ENCODE assay signal across 13 mouse cellular contexts in the genomic region with DNA sequence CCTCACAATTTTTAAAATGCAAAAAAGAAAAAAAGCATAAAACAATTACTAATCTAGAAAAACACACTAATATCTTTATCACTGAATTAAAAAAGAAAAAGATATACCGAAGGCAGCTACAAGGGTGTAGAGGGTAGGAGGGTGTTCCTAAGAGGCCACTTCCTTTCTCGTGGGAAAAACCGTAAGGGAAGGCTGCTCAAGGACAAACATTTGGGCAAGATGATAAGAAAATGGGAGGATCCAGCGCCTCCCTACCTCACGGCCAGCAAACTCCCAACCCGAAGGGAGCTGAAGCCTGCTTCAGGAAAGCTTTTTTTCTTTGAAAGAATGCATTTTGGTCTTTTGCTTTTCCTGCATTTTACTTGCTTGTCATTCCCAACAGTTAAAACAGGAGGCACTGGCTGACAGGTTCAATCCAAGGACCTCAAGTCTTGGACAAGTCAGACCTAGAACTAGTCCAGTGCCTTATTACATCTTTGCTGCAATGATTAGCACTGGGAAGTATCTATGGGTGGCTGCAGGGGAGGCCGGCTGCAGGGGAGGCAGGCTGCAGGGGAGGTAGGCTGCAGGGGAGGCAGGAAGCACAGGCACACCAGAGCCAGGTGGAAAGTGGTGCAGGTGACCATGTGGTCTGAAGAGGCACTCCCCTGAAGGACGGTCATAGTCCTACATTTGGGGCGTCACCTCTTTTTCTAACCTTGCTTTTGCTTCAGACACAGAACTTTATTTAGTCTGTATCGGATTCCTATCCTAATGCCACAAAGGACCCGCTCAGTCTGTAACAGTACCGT. TPM values are rescaled to one million over a fixed set of nuclear protein-coding genes. Genes with fewer than 3 reads are reported as not detected.
DNase-seq lines count a peak whose midpoint lies in the region; ATAC-seq lines count a peak whose summit lies in the region.
"Had no signal": no experiment of that assay in that cellular context is flagged by ENCODE, and none has a peak within 500 bp of the region (broad histone marks: within the 10 kb centered on the region; RNA-seq: fewer than 3 reads in every experiment).

No protein-coding gene starts in this region.

- no peaks in the 10 kb centered on the region for H3K9me3 ChIP-seq in liver, embryonic 13.5 days (replicated peaks)
- 0 out of 2 replicates have a peak, but pooled peaks cover 3% of the 10 kb centered on the region for H3K9me3 ChIP-seq in forebrain, embryonic 12.5 days
- H3K9me3 ChIP-seq: hindbrain, embryonic 15.5 days had no signal

- ATAC-seq in liver, embryonic 13.5 days (ENCODE audit: low read depth), result peak; percentile 80
- ATAC-seq in forebrain, embryonic 12.5 days (ENCODE audit: low FRiP score), result no peak
- ATAC-seq: forebrain, embryonic 16.5 days; midbrain, embryonic 13.5 days had no signal

- peak overlapping the region; percentile 74 for H3K9ac ChIP-seq in liver, embryonic 13.5 days
- no peak overlapping the region for H3K9ac ChIP-seq in forebrain, embryonic 12.5 days
- H3K9ac ChIP-seq: hindbrain, embryonic 15.5 days; midbrain, embryonic 13.5 days had no signal

- H3K27me3 ChIP-seq in liver, embryonic 13.5 days, result no peaks in the 10 kb centered on the region
- no peaks in the 10 kb centered on the region for H3K27me3 ChIP-seq in forebrain, embryonic 12.5 days
- H3K27me3 ChIP-seq: hindbrain, embryonic 15.5 days; midbrain, embryonic 13.5 days had no signal

- H3K4me3 ChIP-seq in liver, embryonic 13.5 days (replicated peaks), result peak overlapping the region; percentile 51
- no peak overlapping the region for H3K4me3 ChIP-seq in forebrain, embryonic 12.5 days (replicated peaks)
- H3K4me3 ChIP-seq: hindbrain, embryonic 15.5 days; midbrain, embryonic 13.5 days had no signal

- peaks cover 17% of the 10 kb centered on the region for H3K36me3 ChIP-seq in liver, embryonic 13.5 days
- H3K36me3 ChIP-seq in forebrain, embryonic 12.5 days (replicated peaks), result no peaks in the 10 kb centered on the region
- H3K36me3 ChIP-seq: hindbrain, embryonic 15.5 days had no signal

- intact Hi-C loops in left cerebral cortex, postnatal 25 days (cut with DNase I), result no loop called here

- peak overlapping the region; percentile 80 for H3K4me2 ChIP-seq in liver, embryonic 13.5 days
- no peak overlapping the region for H3K4me2 ChIP-seq in forebrain, embryonic 12.5 days
- H3K4me2 ChIP-seq: hindbrain, embryonic 15.5 days; midbrain, embryonic 13.5 days had no signal

- 26% methylated on average over 12 of the region's 12 CpGs for WGBS in liver, embryonic 13.5 days (ENCODE audit: insufficient replicate concordance)
- WGBS in forebrain, embryonic 12.5 days, result 83% methylated on average over 12 of the region's 12 CpGs

- DNase-seq in adrenal gland, postnatal 36 days, result peak; percentile 30 to 38
- no peak for DNase-seq in adrenal gland, adult 18-20 months (ENCODE audit: low spot score in 2 of 2)
- peak; percentile 47 for DNase-seq in spleen, adult 12 weeks (ENCODE audit: low spot score)
- no peak for DNase-seq in spleen, adult 18-20 months
- peak; percentile 68 for DNase-seq in liver, embryonic 13.5 days
- DNase-seq in thymus, postnatal 25 days, result peak; percentile 41
- no peak for DNase-seq in left cerebral cortex, postnatal 25 days (ENCODE audit: low spot score in 2 of 2)
- DNase-seq: B cell, adult 2 months had no signal

- peak overlapping the region; percentile 99 for H3K27ac ChIP-seq in liver, embryonic 13.5 days
- H3K27ac ChIP-seq in forebrain, embryonic 12.5 days, result no peak overlapping the region
- H3K27ac ChIP-seq: hindbrain, embryonic 15.5 days; midbrain, embryonic 13.5 days had no signal

- peaks cover 94% of the 10 kb centered on the region for H3K4me1 ChIP-seq in liver, embryonic 13.5 days (replicated peaks)
- H3K4me1 ChIP-seq in forebrain, embryonic 12.5 days, result peaks cover 8% of the 10 kb centered on the region

RNA-seq across cellular contexts. Expression of gene Nt5c3, which starts 6.0 kb away (rescaled TPM):
- total RNA-seq in adrenal gland, postnatal 36 days (2021), result 10 to 100 TPM; 23.8 to 24.1 TPM
- 10 to 100 TPM; 19.7 to 23.3 TPM for total RNA-seq in adrenal gland, adult 18-20 months (2021)
- polyA plus RNA-seq in liver, embryonic 13.5 days (2015; fragmentation: Nextera tagmentation; extraction: Ambion mirVana), result 244 and 274 TPM in 2 replicates
- 10 to 100 TPM; 50.9 to 51.7 TPM for total RNA-seq in left cerebral cortex, postnatal 25 days (2021)
- 85.8 and 86.8 TPM in 2 replicates for polyA plus RNA-seq in forebrain, embryonic 12.5 days (2016; fragmentation: Nextera tagmentation; extraction: Ambion mirVana)

RNA-seq across cellular contexts. Expression of gene Vmn1r4, which starts 6.0 kb away (rescaled TPM):
- total RNA-seq in adrenal gland, postnatal 36 days (2021), result under 1 TPM; 0.20 to 0.40 TPM
- under 1 TPM; 0.32 to 0.33 TPM for total RNA-seq in adrenal gland, adult 18-20 months (2021)
- polyA plus RNA-seq in liver, embryonic 13.5 days (2015; fragmentation: Nextera tagmentation; extraction: Ambion mirVana), result 0.15 and 0.19 TPM in 2 replicates
- total RNA-seq in left cerebral cortex, postnatal 25 days (2021), result under 1 TPM; 0.46 to 0.48 TPM
- polyA plus RNA-seq in forebrain, embryonic 12.5 days (2016; fragmentation: Nextera tagmentation; extraction: Ambion mirVana), result 0.36 and 0.40 TPM in 2 replicates

RNA-seq across cellular contexts. Expression of gene Vmn1r5, which starts 52.3 kb away (rescaled TPM):
- total RNA-seq in adrenal gland, postnatal 36 days (2021), result not detected
- total RNA-seq in adrenal gland, adult 18-20 months (2021), result not detected
- polyA plus RNA-seq in liver, embryonic 13.5 days (2015; fragmentation: Nextera tagmentation; extraction: Ambion mirVana), result not detected in 2 replicates
- not detected for total RNA-seq in left cerebral cortex, postnatal 25 days (2021)
- polyA plus RNA-seq in forebrain, embryonic 12.5 days (2016; fragmentation: Nextera tagmentation; extraction: Ambion mirVana), result not detected in 2 replicates
- total RNA-seq: layer of hippocampus, postnatal 25 days had no signal
- polyA plus RNA-seq: forebrain, embryonic 16.5 days; hindbrain, embryonic 15.5 days; midbrain, embryonic 13.5 days had no signal

Comparison
In these comparisons a context has a peak if more than half of its experiments do, and no peak if none do; other contexts are left out.
1. DNase-seq: peak in adrenal gland, postnatal 36 days (2 of 2), spleen, adult 12 weeks (single experiment), liver, embryonic 13.5 days (single experiment) and thymus, postnatal 25 days (single experiment); none in adrenal gland, adult 18-20 months (0 of 2), spleen, adult 18-20 months (0 of 2) and left cerebral cortex, postnatal 25 days (0 of 2).